Mouse (Mus musculus) urinary bladder, postnatal 25 days (tissue): ENCODE data around the gene Slc22a23.

ENCODE experiments used
- DNase-seq: peaks from one replicate; pipeline ENCODE4 v3.0.0; 2022; ENCODE audit warnings: low spot score

Gene Slc22a23

GRCm38 (mm10) chr13:34232992-34233391 lies 112.0 kb downstream of the Slc22a23 start:
- DNase-seq = no peak

GRCm38 (mm10) chr13:34228905-34229304 lies 116.1 kb downstream of the Slc22a23 start:
- no peak for DNase-seq

GRCm38 (mm10) chr13:34227720-34228661 lies 117.0 kb downstream of the Slc22a23 start:
- no peak for DNase-seq

- DNase-seq = no peak
Measured at GRCm38 (mm10) chr13:34226940-34227339, 118.0 kb downstream of the Slc22a23 start.

GRCm38 (mm10) chr13:34222985-34223384 lies 122.0 kb downstream of the Slc22a23 start:
- no peak for DNase-seq

GRCm38 (mm10) chr13:34219728-34220127 lies 125.3 kb downstream of the Slc22a23 start:
- no peak for DNase-seq

- DNase-seq = no peak
Measured at GRCm38 (mm10) chr13:34218776-34219175, 126.2 kb downstream of the Slc22a23 start.

- no peak for DNase-seq
Measured at GRCm38 (mm10) chr13:34214855-34215254, 130.1 kb downstream of the Slc22a23 start.

GRCm38 (mm10) chr13:34212735-34213212 lies 132.2 kb downstream of the Slc22a23 start:
- DNase-seq = peak; percentile 42

GRCm38 (mm10) chr13:34211261-34211775 lies 133.7 kb downstream of the Slc22a23 start:
- no peak for DNase-seq

GRCm38 (mm10) chr13:34207714-34208470 lies 137.1 kb downstream of the Slc22a23 start:
- no peak for DNase-seq

GRCm38 (mm10) chr13:34205216-34205615 lies 139.8 kb downstream of the Slc22a23 start:
- no peak for DNase-seq

GRCm38 (mm10) chr13:34195676-34196075 lies 149.3 kb downstream of the Slc22a23 start:
- no peak for DNase-seq

- DNase-seq = no peak
Measured at GRCm38 (mm10) chr13:34193384-34193783, 151.6 kb downstream of the Slc22a23 start.

GRCm38 (mm10) chr13:34192414-34193191 lies 152.4 kb downstream of the Slc22a23 start:
- no peak for DNase-seq

- DNase-seq = peak; percentile 32
Measured at GRCm38 (mm10) chr13:34187571-34187970, 157.4 kb downstream of the Slc22a23 start.

GRCm38 (mm10) chr13:34185371-34185770 lies 159.6 kb downstream of the Slc22a23 start:
- DNase-seq = no peak

GRCm38 (mm10) chr13:34181624-34182023 lies 163.4 kb downstream of the Slc22a23 start:
- DNase-seq = no peak

- DNase-seq = no peak
Measured at GRCm38 (mm10) chr13:34174025-34174424, 171.0 kb downstream of the Slc22a23 start.

- no peak for DNase-seq
Measured at GRCm38 (mm10) chr13:34163304-34163975, 181.5 kb downstream of the Slc22a23 start.
